Mouse (Mus musculus): Measurements from ENCODE around the gene Serpina3c. TPM values are rescaled to one million over a fixed set of nuclear protein-coding genes. Genes with fewer than 3 reads are reported as not detected.
"Not testable (repeated sequence)": the region's sequence is repeated elsewhere in the genome, so short reads cannot be mapped to it uniquely, and the experiment has no call there.

Serpina3c gene
- polyA plus RNA-seq, 1 experiment from 2014 or later, result not detected

DNA sequence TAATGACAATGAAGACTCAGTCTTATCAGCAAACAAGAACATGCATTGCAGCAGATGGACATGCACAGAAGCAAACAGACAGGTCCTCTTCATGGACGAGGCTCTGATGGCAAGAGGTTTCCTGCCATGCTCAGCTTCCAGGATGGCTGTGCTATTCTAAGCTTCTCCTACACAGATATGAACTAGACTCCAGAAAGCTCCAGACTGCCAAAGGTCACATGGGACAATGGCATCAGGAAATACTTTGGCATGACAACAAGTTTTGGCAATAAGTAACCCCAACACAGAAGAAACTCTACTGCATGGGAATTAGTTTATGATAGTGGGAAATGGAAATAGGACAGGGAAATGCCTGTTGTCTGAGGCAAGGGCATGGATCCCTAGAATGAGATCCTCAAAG, 10.4 kb downstream of the Serpina3c start:
- Histone ChIP-seq H3K9ac (no peak overlapping the region), H3K27me3 (no peaks in the 10 kb centered on the region), H3K4me1 (replicated peaks) (no peaks in the 10 kb centered on the region; the same call in 1 of the 2 replicates), H3K4me2 (no peak overlapping the region), H3K36me3 (no peaks in the 10 kb centered on the region), H3K4me3 (replicated peaks) (no peak overlapping the region), H3K9me3 (replicated peaks) (no peaks in the 10 kb centered on the region), H3K27ac (no peak overlapping the region)
- DNase-seq (no peak), ATAC-seq (ENCODE audit: low read depth) (no peak)
- 36% methylated on average over 1 of the region's 1 CpGs for WGBS (ENCODE audit: insufficient replicate concordance)

DNA sequence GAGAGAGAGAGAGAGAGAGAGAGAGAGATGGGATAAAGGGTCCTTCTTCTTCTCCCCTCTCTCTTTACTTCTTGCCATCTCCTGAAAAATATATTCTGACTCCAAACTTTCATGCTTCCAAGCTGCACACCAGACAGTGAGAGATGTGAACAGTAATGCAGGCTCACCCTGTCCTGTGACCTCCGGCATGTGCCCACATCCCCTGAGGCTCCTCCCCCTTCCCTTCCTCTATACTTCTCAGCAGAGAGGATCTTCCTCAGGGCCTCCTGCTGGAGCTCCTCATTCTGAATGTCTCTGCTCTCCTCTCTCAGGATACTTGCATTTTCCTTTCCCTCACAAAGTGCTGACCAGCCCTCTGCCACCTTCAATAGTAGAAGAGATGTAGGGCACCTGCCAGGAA, 11.2 kb downstream of the Serpina3c start:
- H3K36me3 ChIP-seq, result no peaks in the 10 kb centered on the region
- no peak overlapping the region for H3K27ac ChIP-seq
- no peak overlapping the region for H3K9ac ChIP-seq
- H3K4me2 ChIP-seq, result no peak overlapping the region
- 22% methylated on average over 1 of the region's 1 CpGs for WGBS (ENCODE audit: insufficient replicate concordance)
- H3K4me3 ChIP-seq (replicated peaks), result no peak overlapping the region
- ATAC-seq (ENCODE audit: low read depth) (no peak), DNase-seq (no peak)
- H3K4me1 ChIP-seq (replicated peaks), result no peaks in the 10 kb centered on the region; the same call in 1 of the 2 replicates
- H3K27me3 ChIP-seq, result no peaks in the 10 kb centered on the region
- H3K9me3 ChIP-seq (replicated peaks), result no peaks in the 10 kb centered on the region

DNA sequence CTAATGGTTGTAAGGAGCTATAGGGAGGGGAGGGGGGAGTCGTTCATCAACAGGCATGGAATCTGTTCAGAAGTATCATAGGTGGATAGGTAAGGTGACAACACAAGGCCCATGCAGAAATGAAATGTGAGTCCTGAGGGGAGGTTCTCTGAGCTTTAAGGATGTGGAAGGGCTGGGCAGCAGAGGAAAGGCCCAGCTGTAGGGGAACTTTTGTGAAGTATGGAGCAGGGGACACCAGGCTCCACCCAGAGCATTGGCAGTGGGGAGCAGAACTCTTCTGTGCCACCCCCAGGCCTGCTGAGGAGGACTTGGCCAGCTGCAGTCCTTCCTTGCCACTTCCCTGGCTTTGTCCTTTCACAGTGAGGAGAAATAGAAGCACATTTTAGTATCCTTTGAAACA, 12.2 kb downstream of the Serpina3c start:
- no peaks in the 10 kb centered on the region for H3K27me3 ChIP-seq
- no peak overlapping the region for H3K27ac ChIP-seq
- no peaks in the 10 kb centered on the region for H3K36me3 ChIP-seq
- no peak for DNase-seq
- no peak for ATAC-seq (ENCODE audit: low read depth)
- H3K4me1 ChIP-seq (replicated peaks), result no peaks in the 10 kb centered on the region; the same call in 1 of the 2 replicates
- H3K4me2 ChIP-seq, result no peak overlapping the region
- H3K4me3 ChIP-seq (replicated peaks), result no peak overlapping the region
- WGBS (ENCODE audit: insufficient replicate concordance), result 52% methylated on average over 1 of the region's 1 CpGs
- no peaks in the 10 kb centered on the region for H3K9me3 ChIP-seq (replicated peaks)
- H3K9ac ChIP-seq, result no peak overlapping the region

GRCm38 (mm10) chr12:104140543-104141103, 13.0 kb downstream of the Serpina3c start:
- no peaks in the 10 kb centered on the region; the same call in 1 of the 2 replicates for H3K4me1 ChIP-seq (replicated peaks)
- H3K4me3 ChIP-seq (replicated peaks), result no peak overlapping the region
- H3K36me3 ChIP-seq, result no peaks in the 10 kb centered on the region
- H3K9ac ChIP-seq, result no peak overlapping the region
- no peaks in the 10 kb centered on the region for H3K9me3 ChIP-seq (replicated peaks)
- ATAC-seq (ENCODE audit: low read depth) (no peak), DNase-seq (no peak)
- whole genome bisulfite sequencing (ENCODE audit: insufficient replicate concordance), result 61% methylated on average over 4 of the region's 4 CpGs
- H3K27ac ChIP-seq, result no peak overlapping the region
- H3K27me3 ChIP-seq, result no peaks in the 10 kb centered on the region
- no peak overlapping the region for H3K4me2 ChIP-seq

DNA sequence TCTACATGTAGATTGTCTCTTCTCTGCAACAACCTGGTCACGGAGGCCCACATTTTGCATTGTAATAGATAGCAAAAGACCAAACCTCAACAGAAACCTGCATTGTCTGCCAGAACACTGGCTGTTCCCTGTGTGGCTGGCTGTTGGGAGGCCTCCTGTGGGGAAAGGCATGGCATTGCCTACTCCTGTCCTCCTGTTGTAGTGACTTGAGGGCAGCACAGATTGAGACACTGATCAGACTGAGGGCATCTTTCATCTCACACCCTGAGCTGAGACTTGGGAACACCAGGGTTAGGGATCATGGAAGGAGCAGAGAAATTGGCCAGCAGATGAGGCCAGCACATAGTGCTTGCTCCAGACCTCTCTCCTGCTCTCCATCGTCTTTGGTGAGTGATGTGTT, 15.5 kb downstream of the Serpina3c start:
- Histone ChIP-seq H3K4me3 (replicated peaks) (no peak overlapping the region), H3K36me3 (no peaks in the 10 kb centered on the region), H3K9me3 (replicated peaks) (no peaks in the 10 kb centered on the region), H3K9ac (no peak overlapping the region), H3K4me1 (replicated peaks) (no peaks in the 10 kb centered on the region; the same call in 1 of the 2 replicates), H3K27me3 (no peaks in the 10 kb centered on the region), H3K4me2 (no peak overlapping the region), H3K27ac (no peak overlapping the region)
- ATAC-seq (ENCODE audit: low read depth) (no peak), DNase-seq (no peak)
- 48% methylated on average over 2 of the region's 2 CpGs for WGBS (ENCODE audit: insufficient replicate concordance)

- no peak overlapping the region for H3K27ac ChIP-seq
- no peaks in the 10 kb centered on the region for H3K4me1 ChIP-seq (replicated peaks)
- no peaks in the 10 kb centered on the region for H3K9me3 ChIP-seq (replicated peaks)
- no peak for DNase-seq
- H3K36me3 ChIP-seq, result no peaks in the 10 kb centered on the region
- no peak for ATAC-seq (ENCODE audit: low read depth)
- H3K27me3 ChIP-seq, result no peaks in the 10 kb centered on the region
- H3K9ac ChIP-seq, result no peak overlapping the region
- no peak overlapping the region for H3K4me3 ChIP-seq (replicated peaks)
- H3K4me2 ChIP-seq, result no peak overlapping the region
These were observed 22.6 kb downstream of the Serpina3c start for GRCm38 (mm10) chr12:104131041-104131440.

GRCm38 (mm10) chr12:104127696-104128095, 26.0 kb downstream of the Serpina3c start, which contains the start of gene Serpina3b:
Serpina3b (plus strand) TSS chr12:104127996.
- H3K4me3 ChIP-seq (replicated peaks), result no peak within 1 kb of the TSS
- DNase-seq, result no peak
- H3K4me2 ChIP-seq, result no peak within 1 kb of the TSS
- H3K9ac ChIP-seq, result no peak within 1 kb of the TSS
- no peak for ATAC-seq (ENCODE audit: low read depth)
- no peaks in the 10 kb centered on the region for H3K4me1 ChIP-seq (replicated peaks)
- no peaks in the 10 kb centered on the region for H3K9me3 ChIP-seq (replicated peaks)
- H3K27ac ChIP-seq, result no peak within 1 kb of the TSS
- 42% methylated on average over 5 of the region's 5 CpGs for WGBS (ENCODE audit: insufficient replicate concordance)
- H3K27me3 ChIP-seq, result no peaks in the 10 kb centered on the region
- no peaks in the 10 kb centered on the region for H3K36me3 ChIP-seq

- 66% methylated on average over 5 of the region's 5 CpGs for WGBS (ENCODE audit: insufficient replicate concordance)
- no peak overlapping the region for H3K4me3 ChIP-seq (replicated peaks)
- no peaks in the 10 kb centered on the region for H3K9me3 ChIP-seq (replicated peaks)
- ATAC-seq (ENCODE audit: low read depth), result no peak
- DNase-seq, result no peak
- H3K36me3 ChIP-seq, result no peaks in the 10 kb centered on the region
- H3K4me1 ChIP-seq (replicated peaks), result no peaks in the 10 kb centered on the region
- H3K27me3 ChIP-seq, result no peaks in the 10 kb centered on the region
- no peak overlapping the region for H3K9ac ChIP-seq
- no peak overlapping the region for H3K27ac ChIP-seq
- H3K4me2 ChIP-seq, result no peak overlapping the region
These were observed 28.6 kb downstream of the Serpina3c start for GRCm38 (mm10) chr12:104125021-104125560.

DNA sequence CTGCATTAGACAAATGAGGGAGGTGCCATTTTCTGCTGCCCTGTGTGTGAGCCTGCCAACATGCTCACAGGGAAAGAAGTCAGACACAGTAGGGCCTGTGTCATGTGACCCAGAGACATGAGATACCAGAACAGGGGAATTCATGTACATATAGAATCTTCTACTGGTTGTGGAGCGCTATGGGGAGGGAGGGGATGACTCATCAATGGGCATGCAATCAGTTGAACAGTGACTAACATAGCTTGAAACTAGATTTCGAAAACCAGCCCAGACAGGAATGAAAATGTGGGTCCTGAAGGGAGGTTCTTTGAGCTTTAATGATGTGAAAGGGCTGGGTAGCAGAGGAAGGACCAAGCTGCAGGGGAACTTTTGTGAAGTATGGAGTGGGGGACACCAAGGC, 29.7 kb downstream of the Serpina3c start:
- Histone ChIP-seq H3K4me3 (replicated peaks) (no peak overlapping the region), H3K9ac (no peak overlapping the region), H3K4me1 (replicated peaks) (no peaks in the 10 kb centered on the region), H3K27ac (no peak overlapping the region), H3K36me3 (no peaks in the 10 kb centered on the region), H3K4me2 (no peak overlapping the region), H3K27me3 (no peaks in the 10 kb centered on the region), H3K9me3 (replicated peaks) (no peaks in the 10 kb centered on the region)
- WGBS (ENCODE audit: insufficient replicate concordance), result 47% methylated on average over 2 of the region's 2 CpGs
- DNase-seq, result no peak
- no peak for ATAC-seq (ENCODE audit: low read depth)

DNA sequence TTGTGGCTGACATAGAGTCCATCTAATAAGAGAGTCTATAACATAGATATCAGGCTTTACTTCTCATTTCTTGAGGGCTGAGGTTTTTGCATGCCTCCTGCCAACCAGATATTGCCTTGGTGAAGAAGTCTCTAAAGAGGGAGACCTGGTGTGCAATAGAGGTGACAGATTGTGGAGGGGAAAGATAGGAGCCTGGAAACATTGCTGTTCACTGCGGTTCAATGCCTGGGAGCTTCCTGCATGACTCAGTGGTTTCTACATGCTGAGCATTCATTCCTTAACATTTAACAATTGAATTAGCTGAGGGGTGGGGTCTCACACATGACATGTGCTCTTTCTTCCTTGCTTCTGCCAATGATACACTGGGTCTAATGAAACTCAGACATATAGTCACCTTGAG, 30.6 kb downstream of the Serpina3c start:
- WGBS (ENCODE audit: insufficient replicate concordance), result 36% methylated on average over 1 of the region's 1 CpGs
- Histone ChIP-seq H3K4me2 (no peak overlapping the region), H3K9me3 (replicated peaks) (no peaks in the 10 kb centered on the region), H3K36me3 (no peaks in the 10 kb centered on the region), H3K27me3 (no peaks in the 10 kb centered on the region), H3K27ac (no peak overlapping the region), H3K4me1 (replicated peaks) (no peaks in the 10 kb centered on the region), H3K9ac (no peak overlapping the region), H3K4me3 (replicated peaks) (no peak overlapping the region)
- ATAC-seq (ENCODE audit: low read depth), result no peak
- DNase-seq, result no peak

GRCm38 (mm10) chr12:104114921-104115579, 38.6 kb downstream of the Serpina3c start:
- H3K4me3 ChIP-seq (replicated peaks), result no peak overlapping the region
- WGBS (ENCODE audit: insufficient replicate concordance), result 37% methylated on average over 3 of the region's 3 CpGs
- H3K4me2 ChIP-seq, result no peak overlapping the region
- DNase-seq (no peak), ATAC-seq (ENCODE audit: low read depth) (no peak)
- H3K9ac ChIP-seq, result no peak overlapping the region
- no peaks in the 10 kb centered on the region for H3K36me3 ChIP-seq
- no peak overlapping the region for H3K27ac ChIP-seq
- H3K9me3 ChIP-seq (replicated peaks), result no peaks in the 10 kb centered on the region
- no peaks in the 10 kb centered on the region for H3K27me3 ChIP-seq
- no peaks in the 10 kb centered on the region for H3K4me1 ChIP-seq (replicated peaks)

DNA sequence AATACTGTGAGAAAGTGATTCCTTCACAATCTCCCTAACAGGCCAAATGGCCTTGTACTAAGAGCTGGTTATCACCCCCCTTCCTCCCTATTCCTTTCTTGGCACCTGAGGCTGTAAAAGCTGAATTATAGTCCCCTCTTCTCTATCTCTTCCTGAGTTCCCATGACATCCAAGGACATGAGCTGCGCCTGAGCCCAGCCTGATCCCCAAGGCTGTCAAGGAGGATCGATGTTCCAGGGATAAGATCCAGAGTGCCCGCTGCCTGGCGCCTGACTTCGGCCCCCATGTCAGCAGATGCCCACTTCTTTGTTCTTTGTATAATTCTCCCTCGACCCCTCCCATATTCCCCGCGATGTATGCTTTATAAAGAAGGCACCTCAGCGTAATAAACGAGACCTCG, 41.3 kb downstream of the Serpina3c start, which contains the start of gene Serpina3a:
Gene Serpina3a (plus strand): TSS at position 392 of the 400 bp plus-strand sequence.
- not testable (repeated sequence) for H3K27ac ChIP-seq; H3K36me3 ChIP-seq; H3K4me3 ChIP-seq (replicated peaks); ATAC-seq (ENCODE audit: low read depth); H3K27me3 ChIP-seq; H3K4me1 ChIP-seq (replicated peaks); H3K4me2 ChIP-seq; H3K9me3 ChIP-seq (replicated peaks); H3K9ac ChIP-seq; DNase-seq
- WGBS (ENCODE audit: insufficient replicate concordance), result 72% methylated on average over 11 of the region's 11 CpGs
